Mouse (Mus musculus): Measurements from ENCODE around the gene Mapk8.

- TF ChIP-seq CTCF (IDR thresholded peaks at IDR 0.05; ENCODE audit: low read depth) (no peak), EP300 (IDR thresholded peaks at IDR 0.05; ENCODE audit: low read depth) (no peak)
Measured at GRCm38 (mm10) chr14:33481991-33482390, 35.0 kb upstream of the Mapk8 start.

All from liver, postnatal 0 days (tissue).